Mouse (Mus musculus): ENCODE measurements around the gene Rab6b. TPM values are rescaled to one million over a fixed set of nuclear protein-coding genes. Genes with fewer than 3 reads are reported as not detected.

Rab6b gene
- total RNA-seq, 2 experiments from 2014 or later: 439 to 461 TPM

Other genes starting within 250 kb of the Rab6b start
- gene Slco2a1, start 123.1 kb upstream of the Rab6b start, total RNA-seq (2021): 1 to 10 TPM; 2.0 to 2.5 TPM
- 10 to 100 TPM; 21.0 to 22.3 TPM for gene Srprb, start 90.3 kb downstream of the Rab6b start, total RNA-seq (2021)
- gene Gm20425, start 118.5 kb downstream of the Rab6b start, total RNA-seq (2021): 10 to 100 TPM; 11.1 to 11.3 TPM
- 100 to 1,000 TPM; 202 to 231 TPM for gene Trf, start 118.7 kb downstream of the Rab6b start, total RNA-seq (2021)
- under 1 TPM in 1 of 2 experiments, not detected in 1; 0.15 TPM for gene 1300017J02Rik, start 193.3 kb downstream of the Rab6b start, total RNA-seq (2021)
- gene Topbp1, start 193.4 kb downstream of the Rab6b start, total RNA-seq (2021): 10 to 100 TPM; 20.2 to 21.0 TPM

Measured in layer of hippocampus, postnatal 36 days (tissue).